In genomic region chr13:19026923-19027322, GRCm38 (mm10) we compare ENCODE assay signal across 21 mouse cellular contexts.
DNase-seq lines count a peak whose midpoint lies in the region; ATAC-seq lines count a peak whose summit lies in the region.
"Had no signal": no experiment of that assay in that cellular context is flagged by ENCODE, and none has a peak within 500 bp of the region (broad histone marks: within the 10 kb centered on the region; RNA-seq: fewer than 3 reads in every experiment).

No protein-coding gene starts in this region.

- H3K9ac ChIP-seq in forebrain, embryonic 15.5 days (replicated peaks), result no peak overlapping the region
- H3K9ac ChIP-seq: embryonic facial prominence, embryonic 15.5 days; hindbrain, embryonic 14.5 days; kidney, embryonic 15.5 days; liver, embryonic 14.5 days; midbrain, embryonic 13.5 days; neural tube, embryonic 12.5 days had no signal

- no peaks in the 10 kb centered on the region for H3K27me3 ChIP-seq in forebrain, embryonic 15.5 days
- H3K27me3 ChIP-seq in limb, embryonic 10.5 days (ENCODE audit: low read depth, poor library complexity, severe bottlenecking), result no peaks in the 10 kb centered on the region
- H3K27me3 ChIP-seq: embryonic facial prominence, embryonic 15.5 days; kidney, embryonic 15.5 days; midbrain, embryonic 13.5 days; neural tube, embryonic 12.5 days had no signal

- no peak for DNase-seq in cerebellum, postnatal 4 days (ENCODE audit: low spot score in 2 of 2)
- DNase-seq in right cerebral cortex, postnatal 25 days, result peak; percentile 28
- DNase-seq in right cerebral cortex, postnatal 36 days (ENCODE audit: low spot score in 2 of 2), result no peak
- DNase-seq in cerebellum, postnatal 10 days, result peak; percentile 64 to 68
- no peak for DNase-seq in limb, embryonic 10.5 days (ENCODE audit: low spot score)
- DNase-seq: embryo, embryonic 11 days; gastrocnemius, postnatal 25 days; heart, adult 2 months; heart, postnatal 36 days; kidney, postnatal 4 days; right cerebral cortex, postnatal 14 days had no signal

- no peaks in the 10 kb centered on the region for H3K4me1 ChIP-seq in forebrain, embryonic 15.5 days
- H3K4me1 ChIP-seq in limb, embryonic 10.5 days, result no peaks in the 10 kb centered on the region
- H3K4me1 ChIP-seq: embryonic facial prominence, embryonic 15.5 days; kidney, embryonic 15.5 days; neural tube, embryonic 12.5 days had no signal

- H3K4me3 ChIP-seq in forebrain, embryonic 15.5 days, result no peak overlapping the region
- H3K4me3 ChIP-seq in limb, embryonic 10.5 days, result no peak overlapping the region
- H3K4me3 ChIP-seq: embryonic facial prominence, embryonic 15.5 days; heart, adult 2 months; kidney, embryonic 15.5 days; midbrain, embryonic 13.5 days; neural tube, embryonic 12.5 days had no signal

- 88% methylated on average over 3 of the region's 3 CpGs for WGBS in forebrain, embryonic 15.5 days
- 89% methylated on average over 3 of the region's 3 CpGs for WGBS in limb, embryonic 10.5 days

- no peaks in the 10 kb centered on the region for H3K9me3 ChIP-seq in forebrain, embryonic 15.5 days
- no peaks in the 10 kb centered on the region for H3K9me3 ChIP-seq in limb, embryonic 10.5 days (replicated peaks)
- H3K9me3 ChIP-seq: embryonic facial prominence, embryonic 15.5 days; G1E; kidney, embryonic 15.5 days; midbrain, embryonic 13.5 days; neural tube, embryonic 12.5 days had no signal

- no peak overlapping the region for H3K4me2 ChIP-seq in forebrain, embryonic 15.5 days (replicated peaks)
- H3K4me2 ChIP-seq: embryonic facial prominence, embryonic 15.5 days; hindbrain, embryonic 14.5 days; kidney, embryonic 15.5 days; midbrain, embryonic 13.5 days; neural tube, embryonic 12.5 days had no signal

- peak; percentile 33; the same call in 1 of the 2 replicates for ATAC-seq in cerebellum, adult (ENCODE audit: insufficient number of reproducible peaks, low FRiP score, low TSS enrichment)
- no peak for ATAC-seq in forebrain, embryonic 15.5 days (replicated peaks)
- ATAC-seq: intestine, embryonic 16.5 days; midbrain, embryonic 13.5 days had no signal

- H3K27ac ChIP-seq in forebrain, embryonic 15.5 days (replicated peaks), result no peak overlapping the region
- H3K27ac ChIP-seq in limb, embryonic 10.5 days, result no peak overlapping the region
- H3K27ac ChIP-seq: embryonic facial prominence, embryonic 15.5 days; heart, adult 2 months; hindbrain, embryonic 14.5 days; kidney, embryonic 15.5 days; liver, embryonic 14.5 days; midbrain, embryonic 13.5 days; neural tube, embryonic 12.5 days had no signal

- H3K36me3 ChIP-seq in forebrain, embryonic 15.5 days, result no peaks in the 10 kb centered on the region
- H3K36me3 ChIP-seq in limb, embryonic 10.5 days, result no peaks in the 10 kb centered on the region
- H3K36me3 ChIP-seq: embryonic facial prominence, embryonic 15.5 days; G1E; kidney, embryonic 15.5 days; midbrain, embryonic 13.5 days; neural tube, embryonic 12.5 days had no signal

Comparison
In these comparisons a context has a peak if more than half of its experiments do, and no peak if none do; other contexts are left out.
1. DNase-seq: peak in right cerebral cortex, postnatal 25 days (single experiment) and cerebellum, postnatal 10 days (2 of 2); none in cerebellum, postnatal 4 days (0 of 2), right cerebral cortex, postnatal 36 days (0 of 2) and limb, embryonic 10.5 days (single experiment).